Mouse (Mus musculus) G1E (cell line): ENCODE results near the gene Dnal4. TPM values are rescaled to one million over a fixed set of nuclear protein-coding genes. Genes with fewer than 3 reads are reported as not detected.

Source experiments
- ATAC-seq: 2 replicates; pipeline ENCODE4 v1.8.0; 2016; ENCODE audit warnings: mild to moderate bottlenecking; ENCODE audit not compliant: insufficient number of reproducible peaks, poor library complexity, low FRiP score, severe bottlenecking; ENCODE audit errors: extremely low read depth
- DNase-seq: peaks from one replicate; pipeline ENCODE4 v3.0.0; 2012; ENCODE audit warnings: low spot score
- H3K27me3 ChIP-seq: 2 replicates; pipeline ENCODE4 v1.6.1; 2012; ENCODE audit warnings: mild to moderate bottlenecking, low read length, inconsistent platforms; ENCODE audit not compliant: insufficient read depth
- H3K36me3 ChIP-seq: replicated peaks from 2 replicates; pipeline ENCODE3; 2012; ENCODE audit warnings: mild to moderate bottlenecking, inconsistent platforms
- H3K4me1 ChIP-seq: 2 replicates; pipeline ENCODE4 v1.6.1; 2012; ENCODE audit warnings: low read depth, low read length, inconsistent platforms, mixed read lengths; ENCODE audit not compliant: insufficient read depth
- H3K4me3 ChIP-seq: 2 replicates; pipeline ENCODE4 v1.5.1; 2012; ENCODE audit warnings: low read depth, mild to moderate bottlenecking, inconsistent platforms, low read length, moderate library complexity, mixed read lengths
- H3K9me3 ChIP-seq: replicated peaks from 2 replicates; pipeline ENCODE4 v1.6.1; 2012; ENCODE audit warnings: inconsistent platforms
- CTCF ChIP-seq: IDR thresholded peaks from 2 replicates; pipeline ENCODE4 v1.5.1; 2012; ENCODE audit warnings: low read depth, low read length, inconsistent platforms, mixed read lengths
- GATA1 ChIP-seq: IDR thresholded peaks from 2 replicates; pipeline ENCODE4 v1.6.1; 2012; ENCODE audit warnings: borderline replicate concordance, low read length, inconsistent platforms, mixed read lengths
- GATA2 ChIP-seq: IDR thresholded peaks from 2 replicates; pipeline ENCODE4 v1.6.1; 2012; ENCODE audit warnings: low read depth, low read length, inconsistent platforms, borderline replicate concordance
- POLR2AphosphoS5 ChIP-seq: IDR thresholded peaks from 2 replicates; pipeline ENCODE4 v1.6.1; 2012; ENCODE audit warnings: low read depth, low read length, inconsistent platforms; ENCODE audit not compliant: insufficient replicate concordance
- TAL1 ChIP-seq: conservative IDR thresholded peaks from 2 replicates; pipeline ENCODE4 v1.6.1; 2012; ENCODE audit warnings: low read depth, low read length, inconsistent platforms, mixed read lengths
- polyA plus RNA-seq: library from polyadenylated mRNA; stranded (reverse); fragments of >175 nt; gene quantifications from 2 replicates; pipeline ENCODE4 v1.2.3, GENCODE M21; 2012
- total RNA-seq, 2 experiments: library from RNA; stranded (forward) in 1 of 2; stranded (reverse) in 1 of 2; fragments of 200-1000 nt in 1 of 2; fragments of >200 nt in 1 of 2; fragmentation: Nextera tagmentation in 1 of 2; gene quantifications; 2 replicates each; pipeline ENCODE4 v1.2.3; 2014 to 2017

Dnal4 gene
- total and polyA plus RNA-seq, 3 experiments = 13.1 to 29.7 (median 15.2) TPM

DNA sequence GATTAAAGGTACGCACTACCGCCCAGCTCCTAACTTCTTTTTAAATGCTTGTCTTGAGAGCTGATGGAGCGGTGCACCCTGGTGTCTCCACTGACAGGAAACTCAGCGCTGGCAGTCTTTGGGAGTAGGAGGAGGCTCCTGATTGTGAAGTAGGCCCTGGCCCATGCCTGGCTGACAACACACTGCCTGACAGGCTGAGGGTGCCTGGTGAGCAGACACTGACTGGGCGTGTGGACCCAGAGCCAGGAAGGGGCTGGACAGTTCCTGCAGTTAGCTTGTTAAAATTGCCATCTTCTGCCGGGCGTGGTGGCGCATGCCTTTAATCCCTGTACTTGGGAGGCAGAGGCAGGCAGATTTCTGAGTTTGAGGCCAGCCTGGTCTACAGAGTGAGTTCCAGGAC, 27.4 kb downstream of the Dnal4 start:
- 0 out of 2 replicates have a peak, but pooled peaks cover 9% of the 10 kb centered on the region for H3K4me1 ChIP-seq
- TF ChIP-seq TAL1 (no peak), GATA1 (no peak), CTCF (no peak)
- H3K9me3 ChIP-seq = no peaks in the 10 kb centered on the region
- H3K36me3 ChIP-seq = no peaks in the 10 kb centered on the region
- H3K4me3 ChIP-seq = no peak overlapping the region
- H3K27me3 ChIP-seq = peaks cover 47% of the 10 kb centered on the region
- DNase-seq = no peak
- ATAC-seq = no peak

DNA sequence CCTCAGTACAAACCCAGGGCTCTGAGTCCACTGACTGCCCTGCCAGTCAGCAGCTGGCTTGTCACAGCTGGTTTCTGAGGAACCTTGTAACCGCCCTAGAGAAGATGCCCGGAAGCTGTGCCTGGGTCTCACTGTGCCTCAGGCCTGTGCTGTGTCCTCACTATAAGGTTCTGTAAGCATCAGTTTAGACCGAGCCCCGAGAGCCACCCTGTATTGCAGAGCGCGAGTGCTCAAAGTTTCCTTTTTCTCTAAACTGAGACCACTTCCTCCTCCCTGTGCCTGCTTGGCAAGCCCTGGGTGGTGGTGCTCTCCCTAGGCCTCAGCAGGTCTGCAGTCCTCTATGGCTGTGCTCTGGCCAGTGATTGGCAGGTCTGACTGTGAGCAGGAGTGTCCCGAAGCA, 28.5 kb downstream of the Dnal4 start:
- ATAC-seq (no peak), DNase-seq (no peak)
- H3K27me3 ChIP-seq = peaks cover 46% of the 10 kb centered on the region
- H3K4me1 ChIP-seq = 0 out of 2 replicates have a peak, but pooled peaks cover 9% of the 10 kb centered on the region
- H3K36me3 ChIP-seq = no peaks in the 10 kb centered on the region
- no peaks in the 10 kb centered on the region for H3K9me3 ChIP-seq
- H3K4me3 ChIP-seq = no peak overlapping the region
- TF ChIP-seq TAL1 = no peak
- TF ChIP-seq POLR2AphosphoS5 = no peak
- TF ChIP-seq GATA1 = no peak
- no peak for TF ChIP-seq GATA2
- no peak for TF ChIP-seq CTCF

DNA sequence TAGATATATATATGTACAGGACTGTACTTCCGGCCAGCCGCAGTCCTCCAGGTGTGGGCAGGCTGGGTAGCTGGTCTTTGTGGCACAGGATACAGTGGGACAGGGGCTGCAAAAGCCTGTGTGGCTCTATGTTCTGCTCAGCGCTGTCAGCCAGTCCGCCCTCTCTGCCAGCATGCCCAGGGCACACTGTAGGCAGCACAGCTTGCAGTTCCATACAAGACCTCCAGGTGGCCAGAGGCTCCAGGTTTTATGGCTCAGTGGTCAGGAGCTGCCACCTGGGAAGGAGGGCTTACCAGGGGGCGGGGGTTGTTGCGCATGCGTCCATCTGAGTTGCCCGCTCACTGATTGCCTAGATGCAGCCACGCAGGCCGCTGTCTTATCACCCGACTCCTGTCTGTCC, 29.7 kb downstream of the Dnal4 start:
- Histone ChIP-seq H3K36me3 (no peaks in the 10 kb centered on the region), H3K4me1 (peaks cover 9% of the 10 kb centered on the region), H3K27me3 (peaks cover 41% of the 10 kb centered on the region), H3K4me3 (no peak overlapping the region), H3K9me3 (no peaks in the 10 kb centered on the region)
- DNase-seq (no peak), ATAC-seq (no peak)
- TF ChIP-seq GATA1 (no peak), CTCF (peak; percentile 54)

DNA sequence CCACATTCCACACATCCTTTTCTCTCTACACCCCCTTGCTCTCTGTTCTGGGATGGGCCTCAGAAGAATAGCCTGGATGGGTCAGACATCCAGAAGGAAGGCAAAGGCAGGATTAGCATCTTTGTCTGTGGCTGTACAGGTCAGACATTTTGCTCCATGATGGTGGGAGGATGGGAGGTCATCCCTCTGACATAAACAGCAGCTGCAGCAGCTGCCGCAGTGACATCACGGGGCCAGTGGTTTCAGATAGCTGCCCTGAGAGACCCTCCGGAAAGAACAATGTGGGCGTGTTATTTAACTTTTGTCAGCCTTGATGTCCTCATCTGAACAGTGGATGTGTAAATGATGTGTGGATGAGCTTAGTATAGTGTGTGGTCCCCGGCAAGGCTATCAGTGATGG, 31.8 kb downstream of the Dnal4 start:
- no peak for ATAC-seq
- no peaks in the 10 kb centered on the region for H3K9me3 ChIP-seq
- no peak overlapping the region for H3K4me3 ChIP-seq
- no peak for DNase-seq
- peaks cover 22% of the 10 kb centered on the region for H3K4me1 ChIP-seq
- H3K36me3 ChIP-seq = no peaks in the 10 kb centered on the region
- peaks cover 32% of the 10 kb centered on the region for H3K27me3 ChIP-seq
- no peak for TF ChIP-seq GATA1
- TF ChIP-seq CTCF = no peak
- no peak for TF ChIP-seq TAL1
- TF ChIP-seq POLR2AphosphoS5 = no peak
- TF ChIP-seq GATA2 = no peak

DNA sequence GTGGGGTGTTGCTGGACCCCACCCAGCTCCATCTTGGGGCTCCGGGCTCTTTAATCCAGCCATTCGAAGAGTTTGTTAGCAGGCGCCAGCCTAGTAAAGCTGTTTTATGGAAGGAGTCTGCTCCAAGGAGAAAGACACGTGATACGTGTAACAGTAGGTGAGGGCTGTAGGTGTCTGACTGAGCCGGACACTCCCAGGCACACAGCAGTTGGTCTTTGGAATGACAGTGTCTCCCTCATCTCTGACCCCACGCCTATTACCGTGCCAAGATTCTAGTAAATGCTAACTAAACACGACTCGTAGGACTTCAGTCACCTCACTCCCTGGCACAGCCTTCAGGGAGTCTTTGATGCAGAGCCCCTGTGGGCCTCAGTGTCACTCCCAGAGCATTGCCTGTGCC, 32.3 kb downstream of the Dnal4 start:
- no peak for ATAC-seq
- Histone ChIP-seq H3K4me3 (no peak overlapping the region), H3K9me3 (no peaks in the 10 kb centered on the region), H3K4me1 (peaks cover 28% of the 10 kb centered on the region), H3K36me3 (peaks cover 2% of the 10 kb centered on the region), H3K27me3 (peaks cover 31% of the 10 kb centered on the region)
- no peak for DNase-seq
- TF ChIP-seq TAL1 (no peak), POLR2AphosphoS5 (no peak), GATA2 (no peak)

DNA sequence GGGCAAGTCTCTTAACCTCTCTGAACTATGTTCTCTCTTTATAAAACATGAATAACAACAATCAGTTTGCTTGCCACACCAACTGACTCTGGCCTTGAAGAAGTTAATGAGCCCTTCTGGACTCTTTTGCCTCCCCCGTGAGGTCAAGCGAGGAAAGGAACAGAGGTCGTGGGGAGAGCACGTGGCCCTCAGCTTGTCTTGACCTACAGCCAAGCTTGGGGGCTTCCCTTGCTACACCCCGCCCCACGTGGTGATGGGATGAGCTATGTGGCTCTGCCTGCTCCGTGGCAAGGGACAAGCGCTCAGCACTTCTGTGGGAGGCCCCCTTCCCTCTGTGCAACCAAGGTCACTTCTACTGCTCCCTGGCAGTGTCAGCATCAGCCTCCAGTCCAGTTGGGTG, 32.9 kb downstream of the Dnal4 start:
- ATAC-seq (no peak), DNase-seq (no peak)
- Histone ChIP-seq H3K4me1 (peaks cover 30% of the 10 kb centered on the region), H3K36me3 (peaks cover 6% of the 10 kb centered on the region), H3K9me3 (no peaks in the 10 kb centered on the region), H3K27me3 (peaks cover 28% of the 10 kb centered on the region), H3K4me3 (no peak overlapping the region)
- no peak for TF ChIP-seq POLR2AphosphoS5
- TF ChIP-seq GATA1 = no peak
- no peak for TF ChIP-seq GATA2
- no peak for TF ChIP-seq TAL1
- TF ChIP-seq CTCF = no peak

DNA sequence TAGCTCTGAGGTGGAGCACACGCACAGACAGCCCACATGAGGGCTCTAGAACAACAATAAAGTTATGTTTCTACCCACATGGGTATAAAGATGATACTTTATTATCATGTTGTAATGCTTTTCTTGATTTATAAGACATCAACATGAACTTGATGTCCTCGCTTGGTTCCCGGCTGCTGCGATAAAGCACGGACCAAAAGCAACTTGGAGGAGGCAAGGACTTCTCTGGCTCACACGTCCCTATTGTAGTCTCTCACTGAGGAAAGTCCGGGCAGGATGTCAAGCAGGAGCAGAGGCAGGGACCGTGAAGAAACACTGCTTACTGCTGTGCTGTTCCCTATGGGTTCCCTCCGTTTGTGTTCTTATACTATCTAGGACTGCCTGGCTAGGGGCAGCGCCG, 33.6 kb downstream of the Dnal4 start:
- Histone ChIP-seq H3K4me3 (no peak overlapping the region), H3K4me1 (peaks cover 37% of the 10 kb centered on the region), H3K36me3 (peaks cover 13% of the 10 kb centered on the region), H3K9me3 (no peaks in the 10 kb centered on the region), H3K27me3 (peaks cover 23% of the 10 kb centered on the region)
- TF ChIP-seq GATA2 (no peak), TAL1 (no peak), POLR2AphosphoS5 (no peak), GATA1 (no peak), CTCF (no peak)
- ATAC-seq (no peak), DNase-seq (no peak)

DNA sequence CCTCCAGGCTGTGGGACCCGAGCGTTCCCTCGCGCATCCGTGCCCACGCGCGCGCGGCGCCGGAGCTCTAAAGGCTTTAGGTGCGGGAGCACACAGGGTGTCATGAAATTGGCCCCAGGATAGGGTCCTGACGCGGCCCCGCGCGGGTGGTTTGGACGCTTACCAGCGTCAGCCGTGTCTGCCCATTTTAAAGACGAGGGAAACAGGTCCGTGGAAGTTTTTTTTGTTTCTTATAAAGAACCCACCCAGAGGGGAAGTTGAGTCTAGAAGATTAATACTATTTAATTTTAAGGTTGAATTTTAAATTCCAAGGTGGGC, 35.0 kb downstream of the Dnal4 start:
- Histone ChIP-seq H3K9me3 (no peaks in the 10 kb centered on the region), H3K4me3 (peak overlapping the region; percentile 87), H3K4me1 (peaks cover 39% of the 10 kb centered on the region), H3K27me3 (peaks cover 12% of the 10 kb centered on the region), H3K36me3 (peaks cover 27% of the 10 kb centered on the region)
- TF ChIP-seq TAL1 (no peak), GATA1 (no peak), POLR2AphosphoS5 (no peak), CTCF (no peak), GATA2 (no peak)
- ATAC-seq = no peak
- DNase-seq = no peak
